11 mouse cellular contexts compared by ENCODE assay signal in the genomic region with DNA sequence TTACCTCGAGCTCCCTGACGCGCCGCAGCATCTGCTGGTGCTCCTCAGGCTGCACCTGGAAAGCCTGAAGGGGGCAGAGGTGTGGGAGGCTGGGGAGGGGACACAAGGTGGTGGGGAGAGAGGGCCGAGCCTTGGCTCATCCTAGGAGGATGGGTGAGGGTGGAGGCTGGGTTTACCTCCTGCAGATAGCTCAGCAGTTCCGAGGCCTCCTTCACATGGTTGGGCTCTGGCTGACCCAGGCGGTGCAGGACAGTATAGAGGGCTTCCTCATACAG. TPM values are rescaled to one million over a fixed set of nuclear protein-coding genes. Genes with fewer than 3 reads are reported as not detected.
DNase-seq lines count a peak whose midpoint lies in the region; ATAC-seq and TF ChIP-seq lines count a peak whose summit lies in the region.
"Had no signal": no experiment of that assay in that cellular context is flagged by ENCODE, and none has a peak within 500 bp of the region (broad histone marks: within the 10 kb centered on the region; RNA-seq: fewer than 3 reads in every experiment).

No protein-coding gene starts in this region.

- no peak for TF ChIP-seq CTCF in thymus, adult 2 months (IDR thresholded peaks at IDR 0.05; ENCODE audit: borderline replicate concordance, control insufficient read depth, extremely low read depth, insufficient read depth, low read length, poor library complexity)

- H3K9ac ChIP-seq in heart, embryonic 13.5 days = peak overlapping the region; percentile 76
- H3K9ac ChIP-seq in liver, embryonic 12.5 days = peak overlapping the region; percentile 93

- ATAC-seq in heart, embryonic 13.5 days (ENCODE audit: extremely low read depth, insufficient number of reproducible peaks, low FRiP score, low TSS enrichment) = no peak
- ATAC-seq in liver, embryonic 12.5 days = no peak

- no peak overlapping the region for H3K4me3 ChIP-seq in heart, embryonic 13.5 days
- H3K4me3 ChIP-seq in thymus, adult 2 months (ENCODE audit: control insufficient read depth, insufficient read depth, low read length) = peak overlapping the region; percentile 77
- peak overlapping the region; percentile 73 for H3K4me3 ChIP-seq in liver, embryonic 12.5 days

- no peak overlapping the region for H3K27ac ChIP-seq in heart, embryonic 13.5 days (replicated peaks)
- H3K27ac ChIP-seq in thymus, adult 2 months (ENCODE audit: control insufficient read depth, insufficient read depth, low read length) = peak overlapping the region; percentile 96
- H3K27ac ChIP-seq in liver, embryonic 12.5 days = peak overlapping the region; percentile 99

- DNase-seq in heart, adult 9 months (ENCODE audit: low spot score in 2 of 2) = no peak
- peak; percentile 34 for DNase-seq in thymus, adult 2 months
- DNase-seq in thymus, postnatal 0 days (ENCODE audit: low spot score) = no peak
- DNase-seq in thymus, postnatal 4 days = peak; percentile 56
- DNase-seq in layer of hippocampus, postnatal 10 days (ENCODE audit: low spot score in 2 of 2) = no peak
- no peak for DNase-seq in right cerebral cortex, postnatal 14 days
- DNase-seq: heart, postnatal 36 days; kidney, adult 18-20 months; lung, postnatal 4 days had no signal

- no peaks in the 10 kb centered on the region for H3K9me3 ChIP-seq in heart, embryonic 13.5 days
- no peaks in the 10 kb centered on the region for H3K9me3 ChIP-seq in liver, embryonic 12.5 days (replicated peaks)

- H3K27me3 ChIP-seq in heart, embryonic 13.5 days (replicated peaks) = no peaks in the 10 kb centered on the region
- H3K27me3 ChIP-seq in thymus, adult 2 months (ENCODE audit: control insufficient read depth, insufficient read depth, low read length) = no peaks in the 10 kb centered on the region
- H3K27me3 ChIP-seq in liver, embryonic 12.5 days (replicated peaks) = no peaks in the 10 kb centered on the region

- TF ChIP-seq POLR2A in thymus, adult 2 months (IDR thresholded peaks at IDR 0.05; ENCODE audit: control insufficient read depth, extremely low read depth, insufficient read depth, low read length, poor library complexity) = no peak

- peaks cover 50% of the 10 kb centered on the region for H3K4me1 ChIP-seq in heart, embryonic 13.5 days
- H3K4me1 ChIP-seq in thymus, adult 2 months (replicated peaks; ENCODE audit: control insufficient read depth, insufficient read depth, low read length) = peaks cover 30% of the 10 kb centered on the region
- peaks cover 79% of the 10 kb centered on the region for H3K4me1 ChIP-seq in liver, embryonic 12.5 days

- WGBS in heart, embryonic 13.5 days = 58% methylated on average over 7 of the region's 7 CpGs
- WGBS in thymus, adult 2 months = 33% methylated on average over 7 of the region's 7 CpGs
- whole genome bisulfite sequencing in liver, embryonic 12.5 days (ENCODE audit: insufficient replicate concordance) = 38% methylated on average over 7 of the region's 7 CpGs

- H3K4me2 ChIP-seq in heart, embryonic 13.5 days = peak overlapping the region; percentile 64; the same call in 1 of the 2 replicates
- H3K4me2 ChIP-seq in liver, embryonic 12.5 days = peak overlapping the region; percentile 97

- H3K36me3 ChIP-seq in heart, embryonic 13.5 days = peaks cover 27% of the 10 kb centered on the region
- peaks cover 19% of the 10 kb centered on the region for H3K36me3 ChIP-seq in thymus, adult 2 months (ENCODE audit: control insufficient read depth, insufficient read depth, low read length)
- H3K36me3 ChIP-seq in liver, embryonic 12.5 days = peaks cover 56% of the 10 kb centered on the region

RNA-seq across cellular contexts. Expression of a gene that starts 1.6 kb away (rescaled TPM):
- 1.5 and 2.3 TPM in 2 replicates for polyA plus RNA-seq in heart, embryonic 13.5 days (2015; fragmentation: Nextera tagmentation; extraction: Ambion mirVana)
- 95.3 and 98.6 TPM in 2 replicates for polyA plus RNA-seq in thymus, adult 2 months (2012; rRNA removed)
- 32.4 and 34.7 TPM in 2 replicates for polyA plus RNA-seq in thymus, postnatal 0 days (2015; fragmentation: Nextera tagmentation; extraction: Ambion mirVana)
- polyA plus RNA-seq in liver, embryonic 12.5 days (2016; fragmentation: Nextera tagmentation; extraction: Ambion mirVana) = 48.9 and 50.1 TPM in 2 replicates
- 1 to 10 TPM; 1.3 TPM for total RNA-seq in layer of hippocampus, postnatal 10 days (2021)

RNA-seq across cellular contexts. Expression of a gene that starts 10.6 kb away (rescaled TPM):
- 134 and 138 TPM in 2 replicates for polyA plus RNA-seq in heart, embryonic 13.5 days (2015; fragmentation: Nextera tagmentation; extraction: Ambion mirVana)
- 288 and 314 TPM in 2 replicates for polyA plus RNA-seq in thymus, adult 2 months (2012; rRNA removed)
- 75.1 and 97.4 TPM in 2 replicates for polyA plus RNA-seq in thymus, postnatal 0 days (2015; fragmentation: Nextera tagmentation; extraction: Ambion mirVana)
- polyA plus RNA-seq in liver, embryonic 12.5 days (2016; fragmentation: Nextera tagmentation; extraction: Ambion mirVana) = 76.4 and 77.8 TPM in 2 replicates
- total RNA-seq in layer of hippocampus, postnatal 10 days (2021) = 100 to 1,000 TPM; 199 to 238 TPM

RNA-seq across cellular contexts. Expression of a gene that starts 46.1 kb away (rescaled TPM):
- polyA plus RNA-seq in heart, embryonic 13.5 days (2015; fragmentation: Nextera tagmentation; extraction: Ambion mirVana) = 22.8 and 23.9 TPM in 2 replicates
- 121 and 123 TPM in 2 replicates for polyA plus RNA-seq in thymus, adult 2 months (2012; rRNA removed)
- polyA plus RNA-seq in thymus, postnatal 0 days (2015; fragmentation: Nextera tagmentation; extraction: Ambion mirVana) = 20.5 and 22.9 TPM in 2 replicates
- polyA plus RNA-seq in liver, embryonic 12.5 days (2016; fragmentation: Nextera tagmentation; extraction: Ambion mirVana) = 18.7 and 20.2 TPM in 2 replicates
- total RNA-seq in layer of hippocampus, postnatal 10 days (2021) = 10 to 100 TPM; 23.9 to 28.1 TPM

RNA-seq across cellular contexts. Expression of a gene that starts 48.4 kb away (rescaled TPM):
- 647 and 691 TPM in 2 replicates for polyA plus RNA-seq in heart, embryonic 13.5 days (2015; fragmentation: Nextera tagmentation; extraction: Ambion mirVana)
- polyA plus RNA-seq in thymus, adult 2 months (2012; rRNA removed) = 484 and 567 TPM in 2 replicates
- polyA plus RNA-seq in thymus, postnatal 0 days (2015; fragmentation: Nextera tagmentation; extraction: Ambion mirVana) = 2,823 and 2,911 TPM in 2 replicates
- 816 and 835 TPM in 2 replicates for polyA plus RNA-seq in liver, embryonic 12.5 days (2016; fragmentation: Nextera tagmentation; extraction: Ambion mirVana)
- total RNA-seq in layer of hippocampus, postnatal 10 days (2021) = 100 to 1,000 TPM; 400 to 469 TPM

RNA-seq across cellular contexts. Expression of a gene that starts 50.8 kb away (rescaled TPM):
- 46.1 and 51.1 TPM in 2 replicates for polyA plus RNA-seq in heart, embryonic 13.5 days (2015; fragmentation: Nextera tagmentation; extraction: Ambion mirVana)
- 27.6 and 30.0 TPM in 2 replicates for polyA plus RNA-seq in thymus, adult 2 months (2012; rRNA removed)
- polyA plus RNA-seq in thymus, postnatal 0 days (2015; fragmentation: Nextera tagmentation; extraction: Ambion mirVana) = 10.8 and 10.9 TPM in 2 replicates
- polyA plus RNA-seq in liver, embryonic 12.5 days (2016; fragmentation: Nextera tagmentation; extraction: Ambion mirVana) = 6.2 TPM in 2 replicates
- 1 to 10 TPM; 6.4 to 7.2 TPM for total RNA-seq in layer of hippocampus, postnatal 10 days (2021)

Comparison
In these comparisons a context has a peak if more than half of its experiments do, and no peak if none do; other contexts are left out.
1. DNase-seq: peak in thymus, adult 2 months (single experiment) and thymus, postnatal 4 days (single experiment); none in heart, adult 9 months (0 of 2), thymus, postnatal 0 days (single experiment), layer of hippocampus, postnatal 10 days (0 of 2) and right cerebral cortex, postnatal 14 days (single experiment).
2. RNA of a gene that starts 1.6 kb away (polyA plus RNA-seq): 95.3 to 98.6 TPM in thymus, adult 2 months, 48.9 to 50.1 TPM in liver, embryonic 12.5 days and 32.4 to 34.7 TPM in thymus, postnatal 0 days; 1.5 to 2.3 TPM in heart, embryonic 13.5 days; every median in the first group is over 10 times any median in the second.